Mouse (Mus musculus) C2C12 (cell line): ENCODE results near the gene Gli1.

Experiments
- CEBPB ChIP-seq: IDR thresholded peaks from one replicate; pipeline ENCODE4 v1.6.1; 2011; ENCODE audit warnings: low read depth, mild to moderate bottlenecking, control low read depth, moderate library complexity
- CTCF ChIP-seq: IDR thresholded peaks from one replicate; pipeline ENCODE4 v1.5.1; 2011; ENCODE audit not compliant: control insufficient read depth, insufficient read depth, insufficient read length
- FOSL1 ChIP-seq: IDR thresholded peaks from one replicate; pipeline ENCODE4 v1.8.0; 2011; ENCODE audit warnings: mild to moderate bottlenecking, low read length; ENCODE audit not compliant: poor library complexity, insufficient read depth, severe bottlenecking
- MAX ChIP-seq: IDR thresholded peaks from one replicate; pipeline ENCODE4 v1.6.1; 2011; ENCODE audit warnings: mild to moderate bottlenecking, control low read depth
- MYOD1 ChIP-seq: IDR thresholded peaks from one replicate; pipeline ENCODE4 v1.6.1; 2011; ENCODE audit warnings: low read depth; ENCODE audit not compliant: control insufficient read depth, insufficient read length
- MYOG ChIP-seq: IDR thresholded peaks from one replicate; pipeline ENCODE4 v1.6.1; 2011; ENCODE audit not compliant: control insufficient read depth, insufficient read length; ENCODE audit errors: extremely low read depth
- USF1 ChIP-seq: IDR thresholded peaks from one replicate; pipeline ENCODE4 v1.6.1; 2011; ENCODE audit warnings: low read depth, mild to moderate bottlenecking, control low read depth, moderate library complexity

GRCm38 (mm10) chr10:127285644-127286043 lies 56.1 kb downstream of the Gli1 start:
- no peak for TF ChIP-seq CTCF
- no peak for TF ChIP-seq MAX
- no peak for TF ChIP-seq USF1
- no peak for TF ChIP-seq MYOD1
- no peak for TF ChIP-seq FOSL1
- no peak for TF ChIP-seq CEBPB
- TF ChIP-seq MYOG = no peak
